ENCODE assay signal across 11 mouse cellular contexts in genomic region chr11:52064398-52064797, GRCm38 (mm10). TPM values are rescaled to one million over a fixed set of nuclear protein-coding genes. Genes with fewer than 3 reads are reported as not detected.
DNase-seq lines count a peak whose midpoint lies in the region; ATAC-seq and TF ChIP-seq lines count a peak whose summit lies in the region.
"Had no signal": no experiment of that assay in that cellular context is flagged by ENCODE, and none has a peak within 500 bp of the region (broad histone marks: within the 10 kb centered on the region; RNA-seq: fewer than 3 reads in every experiment).

No protein-coding gene starts in this region.

- no peak for ATAC-seq in forebrain, postnatal 0 days
- no peak for ATAC-seq in forebrain, embryonic 14.5 days

- intact Hi-C loops in gastrocnemius, postnatal 36 days (cut with DNase I) = loop anchor here (10.0 kb wide), 1 partner anchor 110 kb away; no protein-coding TSS in a partner anchor

- no peak overlapping the region for H3K4me2 ChIP-seq in forebrain, postnatal 0 days (ENCODE audit: low read depth)
- H3K4me2 ChIP-seq in forebrain, embryonic 14.5 days (ENCODE audit: low read length) = no peak overlapping the region
- H3K4me2 ChIP-seq: embryonic facial prominence, embryonic 12.5 days; limb, embryonic 12.5 days had no signal

- no peaks in the 10 kb centered on the region for H3K27me3 ChIP-seq in forebrain, postnatal 0 days (ENCODE audit: insufficient read depth, low read length)
- H3K27me3 ChIP-seq in forebrain, embryonic 14.5 days (replicated peaks; ENCODE audit: control insufficient read depth, insufficient read depth, low read length) = no peaks in the 10 kb centered on the region
- H3K27me3 ChIP-seq in spleen, adult 2 months (ENCODE audit: control insufficient read depth, insufficient read depth, low read length) = no peaks in the 10 kb centered on the region
- H3K27me3 ChIP-seq in megakaryocyte, embryonic 14.5 days (replicated peaks) = peaks cover 3% of the 10 kb centered on the region
- H3K27me3 ChIP-seq: embryonic facial prominence, embryonic 12.5 days; limb, embryonic 12.5 days had no signal

- H3K4me3 ChIP-seq in forebrain, postnatal 0 days (ENCODE audit: low read depth, low read length) = no peak overlapping the region
- H3K4me3 ChIP-seq in forebrain, embryonic 14.5 days (ENCODE audit: low read depth, low read length) = no peak overlapping the region
- H3K4me3 ChIP-seq in spleen, adult 2 months (ENCODE audit: extremely low read depth, insufficient read depth, insufficient read length) = no peak overlapping the region
- H3K4me3 ChIP-seq in megakaryocyte, embryonic 14.5 days (replicated peaks) = peak overlapping the region; percentile 75
- H3K4me3 ChIP-seq: embryonic facial prominence, embryonic 12.5 days; limb, embryonic 12.5 days had no signal

- TF ChIP-seq POLR2A in spleen, adult 2 months (IDR thresholded peaks at IDR 0.05; ENCODE audit: low read depth, low read length) = no peak

- no peaks in the 10 kb centered on the region for H3K4me1 ChIP-seq in forebrain, postnatal 0 days (ENCODE audit: insufficient read depth)
- H3K4me1 ChIP-seq in forebrain, embryonic 14.5 days (ENCODE audit: control insufficient read depth, insufficient read depth, low read length) = no peaks in the 10 kb centered on the region
- H3K4me1 ChIP-seq in spleen, adult 2 months (ENCODE audit: control insufficient read depth, insufficient read depth, insufficient read length) = peaks cover 2% of the 10 kb centered on the region; the same call in 1 of the 2 replicates
- peaks cover 25% of the 10 kb centered on the region for H3K4me1 ChIP-seq in megakaryocyte, embryonic 14.5 days

- WGBS in forebrain, postnatal 0 days = 52% methylated on average over 3 of the region's 3 CpGs
- WGBS in forebrain, embryonic 14.5 days = 62% methylated on average over 3 of the region's 3 CpGs
- 31% methylated on average over 3 of the region's 3 CpGs for WGBS in spleen, adult 2 months

- DNase-seq in forebrain, postnatal 0 days = no peak
- no peak for DNase-seq in forebrain, embryonic 14.5 days (ENCODE audit: low spot score)
- DNase-seq in spleen, adult 2 months (ENCODE audit: low read depth in 1 of 2, low spot score in 2 of 2) = peak in 1 of 2 experiments; percentile 9
- DNase-seq in spleen, postnatal 4 days (ENCODE audit: low spot score in 2 of 2) = no peak
- DNase-seq in urinary bladder, postnatal 36 days (ENCODE audit: low spot score in 2 of 2) = no peak
- DNase-seq in gastrocnemius, postnatal 36 days = no peak
- no peak for DNase-seq in right cerebral cortex, adult 18-20 months
- DNase-seq: gastrocnemius, postnatal 10 days had no signal

- no peak overlapping the region for H3K27ac ChIP-seq in forebrain, postnatal 0 days (ENCODE audit: low read depth, low read length)
- no peak overlapping the region for H3K27ac ChIP-seq in forebrain, embryonic 14.5 days (ENCODE audit: low read depth, low read length)
- H3K27ac ChIP-seq in spleen, adult 2 months (ENCODE audit: insufficient read depth, low read length) = no peak overlapping the region
- H3K27ac ChIP-seq: embryonic facial prominence, embryonic 12.5 days; limb, embryonic 12.5 days had no signal

- H3K9me3 ChIP-seq in forebrain, postnatal 0 days (ENCODE audit: low read length) = no peaks in the 10 kb centered on the region
- H3K9me3 ChIP-seq in forebrain, embryonic 14.5 days (replicated peaks; ENCODE audit: control insufficient read depth, low read length) = no peaks in the 10 kb centered on the region
- peaks cover 14% of the 10 kb centered on the region; the same call in 1 of the 2 replicates for H3K9me3 ChIP-seq in megakaryocyte, embryonic 14.5 days
- H3K9me3 ChIP-seq: embryonic facial prominence, embryonic 12.5 days; limb, embryonic 12.5 days had no signal

- H3K36me3 ChIP-seq in forebrain, postnatal 0 days (ENCODE audit: insufficient read depth) = no peaks in the 10 kb centered on the region
- H3K36me3 ChIP-seq in forebrain, embryonic 14.5 days (ENCODE audit: control insufficient read depth, insufficient read depth, low read length) = no peaks in the 10 kb centered on the region
- H3K36me3 ChIP-seq in spleen, adult 2 months (ENCODE audit: control insufficient read depth, insufficient read depth, low read length) = no peaks in the 10 kb centered on the region
- no peaks in the 10 kb centered on the region for H3K36me3 ChIP-seq in megakaryocyte, embryonic 14.5 days (replicated peaks; ENCODE audit: low read length)
- H3K36me3 ChIP-seq: embryonic facial prominence, embryonic 12.5 days; limb, embryonic 12.5 days had no signal

- no peak overlapping the region for H3K9ac ChIP-seq in forebrain, postnatal 0 days
- no peak overlapping the region for H3K9ac ChIP-seq in forebrain, embryonic 14.5 days (ENCODE audit: low read length)
- H3K9ac ChIP-seq: embryonic facial prominence, embryonic 12.5 days; limb, embryonic 12.5 days had no signal

- peak; percentile 28 for TF ChIP-seq CTCF in forebrain, postnatal 0 days (IDR thresholded peaks at IDR 0.05; ENCODE audit: low read depth)
- TF ChIP-seq CTCF in spleen, adult 2 months (IDR thresholded peaks at IDR 0.05; ENCODE audit: extremely low read depth, insufficient read depth, insufficient read length, insufficient replicate concordance) = peak; percentile 66; the same call in 1 of the 2 replicates

RNA-seq across cellular contexts. Expression of gene Ppp2ca, which starts 34.1 kb away (rescaled TPM):
- total RNA-seq in forebrain, postnatal 0 days (2014; rRNA removed) = 141 and 143 TPM in 2 replicates
- 105 and 112 TPM in 2 replicates for polyA plus RNA-seq in forebrain, postnatal 0 days (2015; fragmentation: Nextera tagmentation; extraction: Ambion mirVana)
- polyA plus RNA-seq in forebrain, embryonic 14.5 days (2014; fragmentation: Nextera tagmentation; extraction: Ambion mirVana) = 137 and 140 TPM in 2 replicates
- polyA plus RNA-seq in spleen, adult 2 months (2012; rRNA removed) = 20.2 and 21.0 TPM in 2 replicates
- 4.4 and 8.0 TPM in 2 replicates for polyA plus RNA-seq in megakaryocyte, embryonic 14.5 days (2012; ENCODE audit: insufficient read depth, low replicate concordance)
- total RNA-seq in gastrocnemius, postnatal 36 days (2021) = 10 to 100 TPM; 37.0 to 44.3 TPM
